Mouse (Mus musculus) stomach, postnatal 0 days (tissue): ENCODE results near the gene Bud23. TPM values are rescaled to one million over a fixed set of nuclear protein-coding genes. Genes with fewer than 3 reads are reported as not detected.
A peak's percentile ranks its signal among the peaks of the same experiment; 100 is the strongest.

Experiments used
- ATAC-seq: fragments of 200-750 bp; cut with Nextera tagmentation; 2 replicates; pipeline ENCODE4 v1.8.0; 2017; ENCODE audit not compliant: low FRiP score, low TSS enrichment
- DNase-seq: peaks from one replicate; pipeline ENCODE4 v3.0.0-alpha.2; 2016; ENCODE audit warnings: low spot score
- H3K27ac ChIP-seq: fragments of 300-500 bp; sonication (generic); replicated peaks from 2 replicates; pipeline ENCODE4 v1.5.1; 2014; ENCODE audit warnings: mild to moderate bottlenecking, control low read depth
- H3K27me3 ChIP-seq: fragments of 300-500 bp; sonication (generic); 2 replicates; pipeline ENCODE4 v1.6.1; 2014; ENCODE audit warnings: low read length; ENCODE audit not compliant: control insufficient read depth, insufficient read depth
- H3K36me3 ChIP-seq: fragments of 300-500 bp; sonication (generic); 2 replicates; pipeline ENCODE4 v1.6.1; 2014; ENCODE audit warnings: low read length, mixed read lengths; ENCODE audit not compliant: control insufficient read depth, insufficient read depth
- H3K4me1 ChIP-seq: fragments of 300-500 bp; sonication (generic); replicated peaks from 2 replicates; pipeline ENCODE4 v1.6.1; 2014; ENCODE audit warnings: antibody characterized with exemption; ENCODE audit not compliant: control insufficient read depth, insufficient read depth
- H3K4me2 ChIP-seq: fragments of 300-500 bp; sonication (generic); replicated peaks from 2 replicates; pipeline ENCODE4 v1.6.1; 2014; ENCODE audit warnings: low read depth, mild to moderate bottlenecking, control low read depth, moderate library complexity
- H3K4me3 ChIP-seq: fragments of 300-500 bp; sonication (generic); 2 replicates; pipeline ENCODE4 v1.5.1; 2014; ENCODE audit warnings: low read depth, low read length, control low read depth
- H3K9ac ChIP-seq: fragments of 300-500 bp; sonication (generic); 2 replicates; pipeline ENCODE4 v1.6.1; 2014; ENCODE audit warnings: mild to moderate bottlenecking, low read length, control low read depth, mixed read lengths
- H3K9me3 ChIP-seq: fragments of 300-500 bp; sonication (generic); 2 replicates; pipeline ENCODE4 v1.6.1; 2016; ENCODE audit warnings: low read length; ENCODE audit not compliant: control insufficient read depth
- CTCF ChIP-seq: IDR thresholded peaks from 2 replicates; pipeline ENCODE4 v1.5.1; 2016; ENCODE audit warnings: antibody characterized with exemption, low read depth, mild to moderate bottlenecking, moderate library complexity
- EP300 ChIP-seq: optimal IDR thresholded peaks from 2 replicates; pipeline ENCODE3; 2016; ENCODE audit warnings: antibody characterized with exemption
- WGBS: fragments of 180-500 bp; shearing (Covaris S2); extraction: QIAGEN DNeasy Blood & Tissue Kit; methylation state at CpG from one replicate; pipeline ENCODE4 v1.1.7; 2014; 5-methylcytosine and 5-hydroxymethylcytosine counted together
- polyA plus RNA-seq: library from polyadenylated mRNA; unstranded; fragments of >200 nt; fragmentation: Nextera tagmentation; extraction: Ambion mirVana; gene quantifications from 2 replicates; pipeline ENCODE4 v1.2.1, GENCODE M21; 2015

Bud23 gene
- polyA plus RNA-seq, 1 experiment from 2014 or later = 51.9 TPM

GRCm38 (mm10) chr5:135073349-135074150 is 8.8 kb upstream of the Bud23 start:
- no peaks in the 10 kb centered on the region for H3K9me3 ChIP-seq
- H3K4me1 ChIP-seq = no peaks in the 10 kb centered on the region
- DNase-seq = no peak
- no peak overlapping the region for H3K4me2 ChIP-seq
- H3K27ac ChIP-seq = no peak overlapping the region
- no peak for TF ChIP-seq CTCF
- no peak for TF ChIP-seq EP300
- H3K36me3 ChIP-seq = no peaks in the 10 kb centered on the region
- H3K4me3 ChIP-seq = no peak overlapping the region
- peak overlapping the region; percentile 2; the same call in 1 of the 2 replicates for H3K9ac ChIP-seq
- 34% methylated on average over 18 of the region's 26 CpGs for WGBS
- no peak for ATAC-seq
- no peaks in the 10 kb centered on the region for H3K27me3 ChIP-seq

- no peak overlapping the region for H3K4me2 ChIP-seq
- no peaks in the 10 kb centered on the region for H3K36me3 ChIP-seq
- DNase-seq = no peak
- H3K9ac ChIP-seq = no peak overlapping the region
- WGBS = 71% methylated on average over 6 of the region's 6 CpGs
- no peak for TF ChIP-seq EP300
- no peak for TF ChIP-seq CTCF
- H3K4me3 ChIP-seq = no peak overlapping the region
- no peaks in the 10 kb centered on the region for H3K9me3 ChIP-seq
- H3K27ac ChIP-seq = no peak overlapping the region
- no peaks in the 10 kb centered on the region for H3K4me1 ChIP-seq
- no peaks in the 10 kb centered on the region for H3K27me3 ChIP-seq
- no peak for ATAC-seq
Measured at GRCm38 (mm10) chr5:135072720-135073119, 8.0 kb upstream of the Bud23 start.

- Histone ChIP-seq H3K9me3 (no peaks in the 10 kb centered on the region), H3K27ac (no peak overlapping the region), H3K4me1 (no peaks in the 10 kb centered on the region), H3K27me3 (no peaks in the 10 kb centered on the region), H3K4me3 (no peak overlapping the region), H3K9ac (no peak overlapping the region), H3K36me3 (no peaks in the 10 kb centered on the region), H3K4me2 (no peak overlapping the region)
- 95% methylated on average over 2 of the region's 2 CpGs for WGBS
- TF ChIP-seq EP300 (no peak), CTCF (no peak)
- DNase-seq (no peak), ATAC-seq (no peak)
Measured at GRCm38 (mm10) chr5:135072061-135072460, 7.3 kb upstream of the Bud23 start.

- no peak overlapping the region for H3K9ac ChIP-seq
- no peak for ATAC-seq
- no peaks in the 10 kb centered on the region for H3K4me1 ChIP-seq
- H3K36me3 ChIP-seq = no peaks in the 10 kb centered on the region
- no peak overlapping the region for H3K27ac ChIP-seq
- no peak for TF ChIP-seq EP300
- no peak for TF ChIP-seq CTCF
- H3K4me3 ChIP-seq = no peak overlapping the region
- H3K9me3 ChIP-seq = no peaks in the 10 kb centered on the region
- DNase-seq = no peak
- WGBS = 79% methylated on average over 3 of the region's 3 CpGs
- no peaks in the 10 kb centered on the region for H3K27me3 ChIP-seq
- H3K4me2 ChIP-seq = no peak overlapping the region
Measured at GRCm38 (mm10) chr5:135070448-135070847, 5.7 kb upstream of the Bud23 start.

GRCm38 (mm10) chr5:135066008-135066407 is 1.2 kb upstream of the Bud23 start:
- Histone ChIP-seq H3K36me3 (no peaks in the 10 kb centered on the region), H3K4me3 (no peak overlapping the region), H3K27ac (no peak overlapping the region), H3K9me3 (no peaks in the 10 kb centered on the region), H3K9ac (no peak overlapping the region), H3K27me3 (no peaks in the 10 kb centered on the region), H3K4me2 (no peak overlapping the region), H3K4me1 (no peaks in the 10 kb centered on the region)
- no peak for TF ChIP-seq EP300
- TF ChIP-seq CTCF = no peak
- DNase-seq = no peak
- no peak for ATAC-seq
- 95% methylated on average over 3 of the region's 3 CpGs for WGBS

- Histone ChIP-seq H3K9me3 (no peaks in the 10 kb centered on the region), H3K4me3 (peak overlapping the region; percentile 91), H3K9ac (peak overlapping the region; percentile 84), H3K4me1 (no peaks in the 10 kb centered on the region), H3K4me2 (peak overlapping the region; percentile 97), H3K27me3 (no peaks in the 10 kb centered on the region), H3K27ac (peak overlapping the region; percentile 78), H3K36me3 (no peaks in the 10 kb centered on the region; the same call in 1 of the 2 replicates)
- TF ChIP-seq CTCF (no peak), EP300 (no peak)
- under 1% methylated on average over 40 of the region's 40 CpGs for WGBS
- no peak for DNase-seq
- peak; percentile 61 for ATAC-seq
Measured at GRCm38 (mm10) chr5:135064382-135064766, 385 bp downstream of the Bud23 start.
